Mouse (Mus musculus): ENCODE data around the gene 2310011J03Rik.

GRCm38 (mm10) chr10:80332525-80332989, 12.2 kb upstream of the 2310011J03Rik start:
- TF ChIP-seq CTCF (IDR thresholded peaks at IDR 0.05 in 2 of 3, conservative IDR thresholded peaks at IDR 0.05 in 1 of 3; ENCODE audit: control insufficient read depth in 1 of 3, insufficient read depth in 1 of 3, low read depth in 2 of 3, low read length in 3 of 3, poor library complexity in 1 of 3, severe bottlenecking in 1 of 3) (no peak), GATA1 (IDR thresholded peaks at IDR 0.05; ENCODE audit: low read depth, low read length) (no peak), POLR2A (IDR thresholded peaks at IDR 0.05; ENCODE audit: control insufficient read depth in 1 of 2, insufficient read depth in 1 of 2, low read depth in 1 of 2, low read length in 2 of 2, poor library complexity in 1 of 2) (no peak), POLR2AphosphoS5 (IDR thresholded peaks at IDR 0.05; ENCODE audit: borderline replicate concordance, low read depth, low read length) (no peak), EP300 (IDR thresholded peaks at IDR 0.05; ENCODE audit: low read depth in 1 of 2, low read length in 2 of 2) (no peak), BHLHE40 (IDR thresholded peaks at IDR 0.05; ENCODE audit: borderline replicate concordance, low read depth, low read length) (no peak), MXI1 (IDR thresholded peaks at IDR 0.05; ENCODE audit: low read depth, low read length) (no peak)

Measured in MEL (cell line).